Mouse (Mus musculus): Measurements from ENCODE around the gene Dner.

Gene Dner

DNA sequence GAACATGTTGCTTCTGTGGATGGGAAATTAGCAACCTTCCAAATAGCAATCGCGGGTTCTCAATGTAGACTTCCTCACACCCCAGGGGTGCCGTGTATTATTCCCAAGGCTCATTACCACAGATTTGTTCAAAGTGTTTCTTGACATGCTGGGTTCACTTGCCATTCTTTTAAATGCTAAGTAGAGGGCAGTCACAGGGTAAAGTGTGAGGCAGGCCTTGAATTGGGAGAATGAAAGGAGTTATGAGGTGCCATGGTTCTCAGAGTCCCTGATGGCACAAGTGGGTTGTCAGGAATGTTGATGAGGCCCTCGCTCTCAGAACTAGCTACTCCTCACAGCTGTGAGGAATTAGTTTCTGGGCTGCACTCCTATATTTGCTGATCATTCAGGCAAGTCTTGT lies 160.0 kb downstream of the Dner start:
- in situ Hi-C loops (cut with MboI, MseI): no loop called here

DNA sequence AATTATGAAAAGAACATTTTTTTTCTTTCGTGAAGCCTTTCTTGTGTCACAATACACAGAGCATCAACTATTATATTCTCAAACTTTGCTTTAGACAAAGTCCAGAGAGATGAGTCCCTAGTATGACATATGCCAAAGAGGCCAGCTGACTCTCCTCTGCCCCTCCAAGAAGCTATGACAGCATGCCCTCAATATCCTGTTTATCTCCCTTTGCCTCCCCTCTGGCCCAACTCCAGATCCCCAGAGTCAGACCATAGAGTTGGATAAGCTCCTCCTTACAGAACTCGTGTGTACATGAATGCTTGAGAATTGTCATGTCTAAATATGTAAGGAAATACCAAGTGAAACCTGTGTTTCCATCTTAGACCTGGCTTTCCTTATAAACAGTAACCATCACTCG lies 170.5 kb downstream of the Dner start:
- in situ Hi-C loops (cut with MboI, MseI): no loop called here

DNA sequence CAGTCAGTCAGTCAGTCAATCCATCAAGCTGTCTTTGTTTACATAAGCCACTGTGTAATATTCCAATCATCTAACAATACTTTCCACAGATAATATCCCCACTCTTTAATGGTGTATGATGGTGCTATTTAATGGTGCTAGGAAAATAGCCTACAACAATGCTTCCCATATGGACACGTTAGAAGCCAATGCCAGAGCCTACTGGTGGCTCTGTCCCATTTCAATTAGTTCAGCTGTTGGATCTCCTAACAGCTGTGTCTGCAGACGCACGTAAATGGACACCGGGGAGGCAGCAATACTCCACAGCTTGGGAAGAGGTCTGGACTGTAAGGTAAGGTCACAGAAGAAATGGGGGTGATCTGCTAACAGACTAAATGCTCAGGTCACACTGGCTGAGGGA lies 171.6 kb downstream of the Dner start:
- in situ Hi-C loops (cut with MboI, MseI): no loop called here

DNA sequence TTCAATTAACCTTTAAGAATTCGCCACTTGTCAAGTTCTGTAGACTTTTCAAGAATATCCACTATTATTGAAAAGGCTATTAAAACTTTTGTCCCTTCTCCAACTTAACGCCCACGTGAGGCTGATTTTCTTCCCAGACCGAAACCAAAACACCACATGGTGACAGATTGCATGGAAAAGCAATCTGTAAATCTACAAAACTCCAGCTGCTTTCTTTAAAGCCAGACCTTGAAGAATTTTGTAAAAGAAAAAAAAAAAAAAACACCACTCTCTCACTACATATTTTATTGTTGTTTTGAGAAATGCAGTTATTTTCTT lies 173.1 kb downstream of the Dner start:
- in situ Hi-C loops (cut with MboI, MseI): no loop called here

GRCm38 (mm10) chr1:84522256-84522962 lies 173.6 kb downstream of the Dner start:
- in situ Hi-C loops (cut with MboI, MseI): no loop called here

DNA sequence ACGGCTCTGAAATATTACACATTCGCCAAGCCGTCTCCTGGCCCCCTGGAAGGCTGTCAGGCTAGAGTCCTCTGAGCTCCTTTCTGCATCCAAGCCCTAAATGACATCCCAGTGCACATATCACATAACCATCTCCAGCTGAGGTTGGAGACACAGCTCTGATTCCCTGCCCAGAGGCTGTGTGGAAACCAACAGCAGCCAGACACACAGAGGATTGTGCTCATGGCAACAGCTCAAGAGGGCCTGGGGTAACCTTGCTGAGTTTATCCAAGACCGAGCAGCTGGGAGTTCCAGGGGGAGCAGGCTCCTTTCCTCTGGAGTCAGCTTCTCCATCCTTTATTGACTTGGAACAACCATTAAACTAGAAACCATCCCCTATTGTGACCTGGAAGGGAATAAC lies 177.7 kb downstream of the Dner start:
- in situ Hi-C loops (cut with MboI, MseI): no loop called here

- in situ Hi-C loops (cut with MboI, MseI): no loop called here
These were observed 182.8 kb downstream of the Dner start for GRCm38 (mm10) chr1:84513201-84513600.

DNA sequence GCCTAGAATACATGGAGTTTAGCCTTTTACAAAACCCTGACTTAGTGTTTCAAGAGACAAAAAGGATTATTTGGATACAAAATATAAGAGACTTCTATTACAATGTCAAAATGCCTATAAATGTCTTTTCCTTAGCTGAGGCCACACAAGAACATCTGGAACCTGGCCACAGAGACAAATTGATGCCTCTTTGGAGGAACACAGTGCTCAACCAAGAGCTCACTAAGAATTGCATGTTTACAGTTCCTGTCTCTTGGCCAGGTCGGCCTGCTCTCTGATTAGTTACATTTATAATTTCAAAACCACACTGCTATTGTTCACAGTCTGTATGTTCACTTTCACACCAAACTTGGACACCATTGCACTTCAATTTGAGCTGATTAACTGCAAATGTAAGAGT lies 187.5 kb downstream of the Dner start:
- in situ Hi-C loops (cut with MboI, MseI): no loop called here

DNA sequence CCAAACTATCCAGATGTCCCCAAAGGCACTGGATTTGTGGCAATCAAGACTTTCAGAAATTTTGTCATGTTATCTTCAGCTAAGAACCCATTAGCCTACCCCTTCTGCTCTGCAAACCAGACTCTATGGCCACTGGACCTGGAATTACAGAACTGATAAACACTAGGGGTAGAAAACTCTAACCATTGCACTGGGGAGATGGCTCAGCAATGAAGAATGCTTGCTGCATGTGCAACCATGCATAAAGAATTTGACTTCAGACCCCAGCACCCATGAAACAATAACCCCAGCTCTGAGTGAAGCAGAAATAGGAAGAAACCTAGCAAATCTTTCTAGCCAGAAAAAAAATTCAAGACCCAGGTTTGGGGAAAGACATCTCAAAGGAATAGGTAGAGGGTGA lies 188.5 kb downstream of the Dner start:
- in situ Hi-C loops (cut with MboI, MseI): no loop called here

GRCm38 (mm10) chr1:84506984-84507546 lies 189.0 kb downstream of the Dner start:
- in situ Hi-C loops (cut with MboI, MseI): no loop called here

GRCm38 (mm10) chr1:84500673-84501072 lies 195.3 kb downstream of the Dner start:
- in situ Hi-C loops (cut with MboI, MseI): no loop called here

- in situ Hi-C loops (cut with MboI, MseI): no loop called here
These were observed 204.3 kb downstream of the Dner start for GRCm38 (mm10) chr1:84491732-84492131.

DNA sequence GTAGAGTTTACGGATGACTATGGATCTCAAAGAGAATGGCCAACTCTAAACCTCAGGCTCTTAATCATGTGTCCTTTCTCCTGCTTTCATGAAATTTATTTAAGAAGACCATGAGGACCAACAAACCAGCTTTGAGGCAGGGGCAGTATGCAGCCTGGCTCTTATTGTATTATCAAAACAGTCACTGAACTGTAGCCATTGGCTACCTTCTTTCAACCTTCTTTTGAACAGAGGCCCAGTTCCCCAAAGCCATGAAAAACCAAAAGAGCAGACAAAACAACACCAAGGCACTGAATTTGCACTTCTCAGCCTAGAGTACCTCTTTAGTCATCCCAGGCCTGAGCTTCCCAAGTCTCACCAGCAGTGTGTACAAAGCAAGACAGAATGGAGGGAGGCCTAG lies 207.5 kb downstream of the Dner start:
- in situ Hi-C loops (cut with MboI, MseI): no loop called here

- in situ Hi-C loops (cut with MboI, MseI): no loop called here
These were observed 211.0 kb downstream of the Dner start for GRCm38 (mm10) chr1:84485066-84485465.

- in situ Hi-C loops (cut with MboI, MseI): no loop called here
These were observed 211.4 kb downstream of the Dner start for GRCm38 (mm10) chr1:84484577-84484976.

- in situ Hi-C loops (cut with MboI, MseI): no loop called here
These were observed 216.0 kb downstream of the Dner start for GRCm38 (mm10) chr1:84479976-84480375.

DNA sequence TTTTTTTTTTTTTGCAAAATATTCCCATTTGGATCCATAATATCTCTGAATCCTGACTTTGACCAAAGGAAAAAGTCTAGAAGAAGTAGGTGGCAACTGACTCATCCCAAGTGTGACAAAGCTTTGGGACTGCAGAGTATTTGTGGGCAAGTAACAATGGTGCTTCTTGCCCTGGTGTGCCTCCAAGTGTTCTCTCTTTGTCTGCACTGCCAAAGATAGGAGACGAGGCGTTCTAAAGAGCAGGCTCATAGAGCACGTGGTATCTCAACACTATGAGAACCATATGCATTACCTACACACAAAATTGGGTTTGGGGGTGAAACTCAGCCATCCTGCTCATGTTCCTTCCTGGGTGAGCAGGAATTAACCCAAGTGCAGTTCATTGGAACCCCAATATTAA lies 221.7 kb downstream of the Dner start:
- in situ Hi-C loops (cut with MboI, MseI): loop anchor here (25.0 kb wide), 1 partner anchor 737 kb away; no protein-coding TSS in a partner anchor

DNA sequence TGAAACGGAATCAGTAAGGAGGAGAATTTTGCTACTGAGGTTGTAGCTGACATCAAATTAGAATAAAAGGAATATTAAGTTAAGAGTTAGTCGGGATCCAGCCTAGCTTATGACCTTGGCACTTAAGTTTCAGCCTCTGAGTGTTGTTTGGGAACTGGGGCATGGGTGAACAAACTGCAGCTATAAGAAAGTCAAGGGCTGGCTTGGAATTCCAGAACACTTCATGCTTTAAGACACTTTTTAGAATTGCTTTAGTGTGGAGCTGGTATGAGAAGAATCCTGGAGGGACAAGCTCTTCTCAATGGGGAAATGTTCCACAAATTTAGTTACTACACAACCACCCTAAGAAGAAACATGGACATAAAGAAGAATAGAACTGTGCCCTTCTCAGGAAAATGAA lies 223.8 kb downstream of the Dner start:
- in situ Hi-C loops (cut with MboI, MseI): loop anchor here (25.0 kb wide), 1 partner anchor 735 kb away; no protein-coding TSS in a partner anchor

- in situ Hi-C loops (cut with MboI, MseI): loop anchor here (25.0 kb wide), 1 partner anchor 733 kb away; no protein-coding TSS in a partner anchor
These were observed 225.7 kb downstream of the Dner start for GRCm38 (mm10) chr1:84470342-84470741.

DNA sequence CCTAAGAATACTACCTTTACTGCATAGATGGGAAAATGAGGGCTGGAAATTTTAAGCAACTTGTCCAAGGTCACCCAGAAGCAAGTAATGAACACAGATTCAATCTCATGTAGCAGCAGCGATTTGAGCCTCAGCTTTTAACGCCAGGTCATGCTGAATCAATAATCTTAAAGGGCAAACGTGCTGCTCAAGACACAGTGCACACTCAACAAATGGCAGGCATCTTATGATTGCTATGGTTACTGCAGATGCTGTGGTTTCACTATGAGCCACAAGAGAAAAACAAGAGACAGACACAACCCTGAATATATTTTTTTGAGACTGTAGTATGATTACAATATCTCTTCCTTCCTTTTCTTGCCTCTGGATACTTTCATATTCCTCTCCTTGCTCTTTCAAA lies 228.4 kb downstream of the Dner start:
- in situ Hi-C loops (cut with MboI, MseI): loop anchor here (25.0 kb wide), 1 partner anchor 730 kb away; no protein-coding TSS in a partner anchor

DNA sequence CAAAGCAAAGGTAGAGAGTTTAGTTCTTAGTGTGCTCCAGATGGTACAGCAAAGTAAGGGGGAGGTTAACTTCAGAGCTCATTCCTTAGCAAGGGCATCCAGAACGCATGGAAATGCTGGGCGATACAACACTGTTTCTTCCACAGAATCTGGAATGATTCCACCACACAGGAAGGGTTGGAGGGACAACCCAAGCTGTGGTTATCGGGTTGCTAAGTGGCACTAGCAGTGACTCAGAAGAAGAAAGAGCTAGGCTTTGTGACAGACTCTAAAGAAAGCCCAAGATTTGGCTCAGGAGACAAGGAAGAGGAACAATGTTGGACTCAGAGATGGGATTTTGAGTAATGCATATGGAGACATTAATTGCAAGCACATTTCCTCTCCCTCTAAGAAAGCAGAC lies 231.3 kb downstream of the Dner start:
- in situ Hi-C loops (cut with MboI, MseI): loop anchor here (25.0 kb wide), 1 partner anchor 727 kb away; no protein-coding TSS in a partner anchor

- in situ Hi-C loops (cut with MboI, MseI): loop anchor here (25.0 kb wide), 1 partner anchor 727 kb away; no protein-coding TSS in a partner anchor
These were observed 231.9 kb downstream of the Dner start for GRCm38 (mm10) chr1:84463976-84464662.

All from T-helper 1 cell (primary cell).